Mouse (Mus musculus): Measurements from ENCODE around the gene Chst12.

The Chst12 gene

GRCm38 (mm10) chr5:140521196-140521595, 15.8 kb downstream of the Chst12 start:
- DNase-seq = no peak

GRCm38 (mm10) chr5:140526754-140527153, 21.4 kb downstream of the Chst12 start:
- no peak for DNase-seq

DNA sequence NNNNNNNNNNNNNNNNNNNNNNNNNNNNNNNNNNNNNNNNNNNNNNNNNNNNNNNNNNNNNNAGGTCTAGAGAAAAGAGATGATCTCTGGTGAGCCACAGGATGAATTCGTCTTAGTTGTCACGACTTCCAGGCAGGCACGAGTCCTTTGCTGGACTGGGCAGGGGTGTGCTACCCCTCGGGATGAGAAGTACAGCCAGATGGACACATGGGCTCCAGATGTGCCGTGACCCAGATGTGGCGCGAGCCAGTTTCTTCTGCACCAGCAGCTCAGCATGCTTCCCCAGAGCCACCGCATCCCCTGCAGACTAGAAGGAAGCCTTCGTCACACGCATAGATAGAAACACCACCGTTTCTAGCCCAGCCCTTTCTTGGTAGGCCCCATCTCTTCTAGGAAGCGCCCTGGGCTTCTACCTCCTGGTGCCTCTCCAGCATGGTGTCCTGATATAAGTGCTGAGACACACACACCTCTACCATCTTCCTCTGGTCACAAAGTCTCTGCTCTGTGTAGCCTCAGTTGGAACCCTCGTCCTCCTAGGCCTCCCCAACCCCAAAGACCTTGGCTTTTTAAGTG, 32.8 kb downstream of the Chst12 start:
- DNase-seq = peak; percentile 41

DNA sequence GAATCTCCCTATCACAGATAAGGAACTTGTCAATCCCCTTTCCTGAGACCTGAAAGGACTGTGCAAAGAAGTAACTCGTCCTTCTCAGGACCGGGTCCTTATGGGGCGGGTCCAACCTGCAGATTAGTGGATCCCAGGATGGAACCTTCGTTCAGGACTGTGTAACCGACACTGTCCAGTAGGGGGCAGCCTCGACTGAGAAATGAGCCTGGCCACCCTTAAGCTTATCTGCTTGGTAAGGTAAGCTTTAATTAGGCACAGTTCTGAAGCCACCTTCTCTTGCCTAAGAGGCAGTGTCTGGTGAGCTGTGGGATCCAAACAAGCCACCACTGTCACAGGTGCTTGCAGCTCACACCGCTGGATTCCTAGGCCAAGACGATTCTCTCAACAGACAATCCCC, 34.8 kb downstream of the Chst12 start:
- DNase-seq = peak; percentile 80

- no peak for DNase-seq
These were observed 37.6 kb downstream of the Chst12 start for GRCm38 (mm10) chr5:140542811-140543575.

GRCm38 (mm10) chr5:140545651-140546050, 40.3 kb downstream of the Chst12 start:
- DNase-seq = no peak

DNA sequence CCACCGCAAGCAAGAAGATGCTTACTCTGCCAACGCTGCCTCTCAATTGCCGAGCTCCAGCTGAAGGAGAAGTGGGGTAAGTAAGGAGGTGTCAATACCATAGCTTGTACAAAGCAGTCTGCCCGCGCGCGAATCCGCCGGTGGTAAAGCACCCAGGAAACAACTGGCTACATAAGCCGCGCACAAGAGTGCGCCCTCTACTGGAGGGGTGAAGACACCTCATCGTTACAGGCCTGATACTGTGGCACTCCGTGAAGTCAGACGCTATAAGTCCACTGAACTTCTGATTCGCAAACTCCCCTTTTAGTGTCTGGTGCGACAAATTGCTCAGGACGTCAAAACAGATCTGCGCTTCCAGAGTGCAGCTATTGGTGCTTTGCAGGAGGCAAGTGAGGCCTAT, 41.0 kb downstream of the Chst12 start:
- no peak for DNase-seq

DNA sequence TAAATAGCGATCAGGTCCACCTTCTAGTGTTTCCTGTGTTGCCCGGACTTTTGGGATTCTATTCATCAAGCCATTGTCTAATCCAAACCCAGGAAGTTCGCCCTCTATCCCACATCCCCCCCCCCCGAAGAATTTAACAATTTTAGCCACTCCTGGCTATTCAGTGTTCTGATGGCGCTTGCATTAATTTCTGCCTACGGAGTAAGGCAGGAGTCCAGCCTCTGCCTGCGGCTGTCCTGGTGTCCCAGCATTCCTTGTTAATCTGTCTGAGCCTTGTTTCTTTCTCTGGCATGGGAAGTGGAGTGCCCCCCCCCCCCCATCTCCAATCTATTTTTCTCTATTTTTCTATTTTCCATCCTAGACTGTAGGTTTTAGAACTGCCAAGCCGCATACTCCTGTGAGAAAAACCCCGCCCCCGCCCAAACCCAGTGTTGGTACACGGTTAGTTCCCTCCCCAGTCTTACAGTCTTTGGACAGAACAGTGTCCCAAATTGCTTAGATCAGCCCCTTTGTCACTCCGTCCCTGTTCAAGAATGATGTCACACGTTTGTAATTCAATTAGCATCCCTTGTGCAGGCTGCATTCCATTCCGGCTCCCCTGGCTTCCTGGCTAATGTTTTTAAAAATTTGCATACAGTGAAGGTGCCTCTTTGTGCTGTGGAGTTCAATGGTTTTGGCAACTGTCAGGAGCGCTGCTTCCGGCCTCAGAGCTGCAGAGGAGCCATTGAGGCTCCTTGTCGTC, 44.1 kb downstream of the Chst12 start:
- peak; percentile 75 for DNase-seq

DNA sequence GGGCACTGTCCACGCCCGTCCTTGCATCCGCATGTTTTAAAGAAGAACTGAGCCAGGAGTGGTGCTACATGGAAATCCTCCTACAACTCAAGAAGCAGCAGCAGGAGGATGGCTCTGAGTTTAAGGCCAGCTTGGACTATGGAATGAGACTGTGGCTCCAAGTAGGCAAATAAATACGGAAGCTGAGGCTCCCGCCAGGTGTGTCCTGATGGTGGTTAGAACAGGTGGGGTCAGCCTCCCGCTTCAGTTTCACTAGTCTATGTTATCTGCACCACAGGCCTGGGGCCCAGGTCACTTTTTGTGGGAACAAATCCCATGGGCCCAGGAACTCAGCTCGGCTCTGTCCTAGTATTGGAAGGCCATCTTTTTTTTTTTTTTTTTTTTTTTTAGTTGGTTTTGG, 48.4 kb downstream of the Chst12 start:
- DNase-seq = no peak

DNA sequence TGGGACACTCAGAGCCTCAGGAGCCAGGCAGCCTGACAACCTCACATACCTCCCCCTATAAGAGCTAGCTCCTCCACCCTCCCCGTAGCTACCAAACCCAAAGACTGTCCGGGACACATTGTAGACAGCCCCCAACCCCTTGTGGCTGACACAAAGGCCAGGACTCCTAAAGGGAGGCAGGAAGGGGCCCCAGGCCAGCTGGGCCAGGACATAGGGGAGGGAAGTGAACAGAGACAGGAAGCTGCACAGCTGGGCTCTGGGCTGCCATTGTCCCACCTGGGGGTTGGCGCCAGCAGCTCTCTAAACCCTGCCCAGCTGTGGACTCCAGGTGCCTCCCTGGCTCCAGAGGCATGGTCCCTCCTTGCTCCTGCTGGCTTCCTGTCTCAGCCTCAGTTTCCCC, 51.5 kb downstream of the Chst12 start:
- DNase-seq = no peak

DNA sequence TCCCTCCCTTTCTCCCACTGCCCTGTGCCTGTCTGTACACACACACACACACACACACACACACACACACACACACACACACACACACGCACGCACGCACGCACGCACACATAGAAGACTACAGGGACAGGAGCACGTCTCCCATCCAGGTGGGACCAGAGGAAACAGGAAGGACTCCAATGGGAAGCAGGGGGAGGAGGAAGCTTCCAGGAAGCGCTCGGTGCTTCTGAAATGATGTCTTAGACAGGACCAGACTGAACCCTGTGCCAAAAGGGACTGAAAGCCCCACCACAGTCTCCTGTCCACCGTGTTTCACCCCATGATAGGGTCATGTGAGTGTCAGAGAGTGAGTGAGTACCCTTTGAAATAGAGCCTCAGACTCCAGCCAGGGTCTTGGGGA, 57.3 kb downstream of the Chst12 start:
- DNase-seq = no peak

GRCm38 (mm10) chr5:140564896-140565295, 59.5 kb downstream of the Chst12 start, which contains the start of gene Grifin:
Gene Grifin (minus strand): TSS chr5:140565071.
- no peak for DNase-seq

DNA sequence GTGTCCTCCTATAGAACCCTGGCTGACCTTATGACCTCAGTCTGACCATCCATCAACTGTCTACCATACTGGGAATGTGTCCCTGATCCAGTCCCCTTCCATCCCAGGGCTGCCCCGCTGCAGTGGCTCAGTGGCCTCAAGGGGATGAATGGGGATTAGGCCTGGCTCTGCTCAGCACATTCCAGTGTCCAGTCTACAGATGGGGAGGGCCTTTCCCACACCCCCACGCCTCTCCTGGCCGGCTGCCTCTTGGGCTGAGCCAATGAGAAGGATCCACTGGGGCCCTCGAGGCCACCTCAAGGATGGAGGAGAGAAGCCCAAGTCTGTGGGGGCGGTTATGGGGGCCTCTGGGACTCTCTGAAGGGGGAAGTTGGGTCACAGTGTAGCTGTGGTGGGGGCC, 60.1 kb downstream of the Chst12 start:
- DNase-seq = no peak

DNA sequence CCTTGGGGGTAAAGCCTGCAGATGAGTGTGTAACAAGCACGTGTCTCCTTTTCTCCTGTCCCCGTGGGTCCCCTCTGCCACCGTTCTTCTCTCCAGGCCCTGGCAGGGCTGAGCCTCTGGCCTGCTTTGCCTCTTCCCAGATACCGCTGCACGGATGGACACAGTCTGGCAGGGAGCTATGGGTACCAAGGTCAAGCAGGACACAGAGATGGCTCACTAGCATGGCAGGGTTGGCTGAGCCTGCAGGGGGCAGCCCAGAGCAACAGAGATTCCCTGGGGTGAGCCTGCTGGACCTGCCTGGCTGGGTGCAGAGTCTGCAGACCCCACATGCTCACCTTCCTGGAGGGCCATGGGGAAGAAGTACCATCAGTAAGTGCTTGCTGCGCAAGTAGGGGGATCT, 60.5 kb downstream of the Chst12 start:
- peak; percentile 49 for DNase-seq

- no peak for DNase-seq
These were observed 60.9 kb downstream of the Chst12 start for GRCm38 (mm10) chr5:140566271-140566670.

DNA sequence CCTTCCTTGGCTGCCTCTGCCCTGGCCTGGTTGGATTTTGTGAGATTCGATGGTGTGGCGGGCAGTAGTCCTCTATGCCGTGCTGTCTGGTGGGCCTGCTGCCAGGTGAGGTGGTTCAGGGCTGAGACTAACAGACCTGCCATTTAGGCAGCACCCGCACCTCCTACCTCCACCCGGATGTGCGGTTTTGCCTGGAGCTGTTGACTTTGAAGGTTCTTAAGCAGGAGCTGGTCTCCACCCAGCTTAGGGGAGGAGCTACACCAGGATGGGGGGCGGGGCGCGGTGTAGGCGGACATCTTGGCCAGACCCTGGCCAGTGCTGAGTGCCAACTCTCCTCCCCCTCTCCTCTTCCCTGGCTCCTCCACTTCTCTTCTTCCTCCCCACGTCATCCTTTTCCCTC, 62.0 kb downstream of the Chst12 start:
- DNase-seq = peak; percentile 52

- DNase-seq = no peak
These were observed 62.4 kb downstream of the Chst12 start for GRCm38 (mm10) chr5:140567751-140568150.

DNA sequence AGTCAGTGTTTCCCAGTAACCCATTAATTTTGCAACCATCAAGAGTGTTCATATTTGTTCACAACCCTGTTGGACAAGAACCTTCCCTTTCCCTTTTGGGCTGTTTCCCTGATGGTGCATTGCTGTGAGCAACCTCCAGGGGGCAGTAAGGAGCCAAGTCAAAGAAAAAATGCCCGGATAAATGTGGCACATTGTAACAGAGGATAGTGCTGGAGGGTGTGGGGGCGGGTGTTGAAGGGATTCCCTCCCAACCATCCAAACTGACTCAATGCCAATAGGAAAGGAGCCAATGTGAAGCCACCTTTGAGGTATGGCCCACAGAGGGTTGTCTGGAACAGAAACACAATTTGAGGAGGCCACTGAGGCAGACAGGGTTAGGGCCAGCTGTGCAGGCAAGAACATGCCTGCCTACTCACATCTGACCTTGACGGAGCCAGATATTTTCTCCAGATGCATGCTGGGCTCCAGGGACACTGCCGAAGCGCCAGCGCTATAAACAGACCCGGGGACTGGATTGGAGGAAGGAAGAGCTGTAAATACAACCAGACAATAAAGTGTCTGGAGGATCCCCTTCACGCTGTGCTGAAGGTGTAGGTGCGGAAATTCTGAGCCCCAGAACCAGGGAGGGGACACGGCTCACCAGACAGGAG, 63.1 kb downstream of the Chst12 start:
- DNase-seq = peak; percentile 72

DNA sequence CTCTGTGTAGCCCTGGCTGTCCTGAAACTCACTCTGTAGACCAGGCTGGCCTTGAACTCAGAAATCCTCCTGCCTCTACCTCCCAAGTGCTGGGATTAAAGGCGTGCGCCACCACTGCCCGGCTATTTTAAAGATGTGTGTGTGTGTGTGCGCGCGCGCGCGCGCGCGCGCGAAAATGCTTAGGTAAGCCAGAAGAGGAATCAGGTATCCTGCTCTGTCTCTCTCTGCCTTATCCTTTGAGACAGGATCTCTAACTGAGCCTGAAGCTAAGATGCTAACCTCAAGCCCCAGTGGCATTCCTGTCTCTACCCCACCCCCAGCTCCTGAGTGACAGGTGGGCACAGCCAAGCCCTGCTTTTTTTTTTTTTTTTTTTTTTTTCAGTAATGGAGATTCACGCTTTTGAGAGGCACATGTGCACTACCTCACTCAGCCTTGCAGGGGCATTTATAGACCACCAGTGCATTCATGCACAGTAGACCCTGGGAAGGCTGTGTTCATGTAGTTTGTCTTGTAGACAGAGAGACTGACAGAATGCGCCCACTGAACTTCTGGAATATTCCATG, 63.8 kb downstream of the Chst12 start:
- DNase-seq = no peak

GRCm38 (mm10) chr5:140570223-140570870, 65.0 kb downstream of the Chst12 start:
- DNase-seq = no peak

- DNase-seq = no peak
These were observed 65.9 kb downstream of the Chst12 start for GRCm38 (mm10) chr5:140571201-140571600.

- DNase-seq = no peak
These were observed 66.3 kb downstream of the Chst12 start for GRCm38 (mm10) chr5:140571673-140572072.

GRCm38 (mm10) chr5:140572611-140573010, 67.3 kb downstream of the Chst12 start:
- DNase-seq = no peak
